Mouse (Mus musculus) CD8-positive naive resting alpha-beta T cell, adult 2 months (primary cell): Measurements from ENCODE around the gene Derl3.

Experiments
- DNase-seq, 2 experiments: peaks; one replicate each; pipeline ENCODE4 v3.0.0; 2022; ENCODE audit warnings: low read depth in 2 of 2, low spot score in 2 of 2

Derl3 gene

GRCm38 (mm10) chr10:75939481-75940234, 46.4 kb downstream of the Derl3 start:
- DNase-seq: no peak

- no peak for DNase-seq
Measured at GRCm38 (mm10) chr10:75940520-75940919, 47.3 kb downstream of the Derl3 start, which contains the start of gene Gm867. TSS of gene Gm867 (minus strand) at chr10:75940672.

DNA sequence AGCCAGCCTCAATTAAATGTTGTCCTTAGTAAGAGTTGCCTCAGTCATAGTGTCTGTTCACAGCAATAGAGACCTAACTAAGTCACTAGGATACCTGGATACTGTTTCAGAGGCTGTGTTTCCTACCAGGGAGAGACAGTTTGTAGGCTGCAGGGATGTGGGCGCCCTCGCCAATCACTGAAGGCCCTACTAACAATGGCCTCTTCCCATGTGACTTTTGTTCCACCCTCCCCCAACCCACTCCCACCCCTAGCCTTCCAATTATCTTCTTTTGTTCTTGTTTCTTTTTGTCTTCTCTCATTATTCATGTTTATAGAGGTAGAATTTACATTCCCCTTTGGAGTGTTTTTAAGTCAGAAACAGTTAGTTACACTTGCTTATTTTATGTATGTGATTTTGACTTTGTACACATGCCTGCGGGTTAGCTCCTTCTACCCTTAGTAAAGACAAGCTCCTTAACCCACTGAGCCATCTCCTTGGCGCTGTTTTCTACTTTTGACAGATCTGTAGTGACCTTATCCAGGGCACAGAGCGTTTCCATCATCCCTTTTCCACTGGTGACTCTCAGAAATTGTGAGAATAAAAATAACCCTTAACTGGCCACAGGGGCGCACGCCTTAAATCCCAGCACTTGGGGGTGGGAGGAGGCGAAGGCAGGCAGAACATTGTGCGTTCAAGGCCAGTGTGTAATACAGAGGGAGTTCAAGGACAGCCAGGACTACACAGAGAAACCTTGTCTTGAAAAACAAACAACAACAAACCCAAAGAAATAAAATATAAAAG, 48.0 kb downstream of the Derl3 start:
- DNase-seq: no peak

GRCm38 (mm10) chr10:75942736-75943477, 49.7 kb downstream of the Derl3 start, which contains the start of gene Vpreb3:
TSS of gene Vpreb3 (plus strand) at chr10:75943057.
- no peak for DNase-seq

DNA sequence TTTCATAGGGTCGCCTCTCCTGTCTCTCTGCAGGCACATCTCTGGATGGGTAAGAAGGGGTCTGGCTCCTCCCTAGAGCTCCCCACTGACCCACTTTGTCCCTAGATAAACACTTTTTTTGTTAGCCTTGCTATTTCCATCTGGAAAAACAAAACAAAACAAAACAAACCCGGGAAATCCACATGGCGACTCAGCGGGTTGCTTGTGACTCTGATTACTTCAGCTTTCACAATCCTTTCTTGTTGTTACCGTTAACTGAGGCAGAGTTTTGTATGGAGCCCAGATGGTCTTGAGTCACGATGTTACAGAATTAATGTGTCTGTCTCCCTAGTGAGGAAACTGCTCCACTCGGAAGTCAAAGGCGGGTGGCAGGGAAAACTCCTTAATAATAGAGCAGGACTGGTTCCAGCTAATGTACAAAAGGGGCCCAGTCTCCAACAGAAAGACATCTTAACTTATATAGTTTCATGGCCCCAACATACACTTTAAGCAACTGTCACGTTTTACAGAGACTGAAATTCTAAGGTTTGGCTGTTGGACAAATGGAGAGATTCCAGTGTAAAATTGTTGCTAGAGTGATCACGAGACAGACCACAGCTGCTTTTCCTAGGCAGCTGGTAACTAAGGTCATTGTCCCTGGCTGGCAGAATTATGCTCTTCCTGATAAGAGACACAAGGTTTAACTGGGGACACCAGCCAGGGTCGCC, 51.0 kb downstream of the Derl3 start:
- DNase-seq: no peak

DNA sequence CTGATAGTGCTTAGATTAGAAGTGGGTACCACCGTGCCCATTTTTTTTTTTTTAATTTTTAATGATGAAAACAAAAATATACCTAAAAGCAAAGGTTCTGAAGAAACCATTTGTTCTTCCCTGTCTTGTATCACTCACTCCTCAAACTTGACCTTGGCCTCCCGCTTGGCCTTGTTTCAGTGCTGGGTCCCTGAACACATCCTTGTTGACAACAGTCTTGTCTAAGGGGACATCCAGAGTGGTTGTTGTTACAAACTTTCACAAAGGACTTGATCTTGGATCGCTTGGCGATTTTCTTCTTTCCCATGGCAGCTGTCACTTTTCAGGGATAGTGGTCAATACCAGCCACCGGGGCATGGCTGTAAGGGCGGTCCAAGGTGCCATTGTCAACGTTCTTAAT, 52.0 kb downstream of the Derl3 start:
- DNase-seq: no peak
